Mouse (Mus musculus) ES-E14 (cell line): ENCODE measurements at regions not wholly inside any gene's neighbourhood (a gene's known extent, or its start where the extent isn't known, plus 50 kb on each side); places are given as distances from the start of the nearest gene placed in this dataset.

ENCODE experiments used
- DNase-seq: peaks from one replicate; pipeline ENCODE4 v3.0.0-alpha.2; 2013; ENCODE audit warnings: low read depth, low spot score
- H3K27ac ChIP-seq: 2 replicates; pipeline ENCODE4 v1.5.1; 2012; ENCODE audit warnings: low read depth, mild to moderate bottlenecking, low read length, moderate library complexity, mixed read lengths; ENCODE audit not compliant: poor library complexity, insufficient read depth, severe bottlenecking
- H3K36me3 ChIP-seq: 2 replicates; pipeline ENCODE4 v1.6.1; 2012; ENCODE audit warnings: mild to moderate bottlenecking, low read length, moderate library complexity, mixed read lengths; ENCODE audit not compliant: control insufficient read depth, poor library complexity, insufficient read depth, severe bottlenecking
- H3K4me1 ChIP-seq, 2 experiments: fragments of 150-350 bp in 1 of 2; sonication (generic) in 1 of 2; 2 replicates each; pipeline ENCODE4 v1.6.1; 2012; ENCODE audit warnings: low read length in 2 of 2, mild to moderate bottlenecking in 1 of 2, mixed read lengths in 1 of 2; ENCODE audit not compliant: control insufficient read depth in 2 of 2, insufficient read depth in 2 of 2, poor library complexity in 1 of 2
- H3K4me3 ChIP-seq, 2 experiments: fragments of 150-350 bp in 1 of 2; sonication (generic) in 1 of 2; 2 replicates each; pipeline ENCODE4 v1.5.1; 2012; ENCODE audit warnings: low read length in 2 of 2, low read depth in 1 of 2, mild to moderate bottlenecking in 1 of 2, mixed read lengths in 1 of 2; ENCODE audit not compliant: insufficient read depth in 1 of 2, poor library complexity in 1 of 2, severe bottlenecking in 1 of 2
- H3K9ac ChIP-seq: 2 replicates; pipeline ENCODE4 v1.6.1; 2012; ENCODE audit warnings: low read depth, mild to moderate bottlenecking, low read length, mixed read lengths; ENCODE audit not compliant: poor library complexity, insufficient read depth, severe bottlenecking
- H3K9me3 ChIP-seq: fragments of 150-350 bp; sonication (generic); 2 replicates; pipeline ENCODE4 v1.6.1; 2012; ENCODE audit warnings: low read depth, mild to moderate bottlenecking, low read length; ENCODE audit not compliant: control insufficient read depth, insufficient read depth
- CHD2 ChIP-seq: IDR thresholded peaks from 2 replicates; pipeline ENCODE4 v1.6.1; 2014; ENCODE audit warnings: mild to moderate bottlenecking, low read depth, low read length, inconsistent platforms
- HCFC1 ChIP-seq: IDR thresholded peaks from 2 replicates; pipeline ENCODE4 v1.6.1; 2012; ENCODE audit warnings: low read length, inconsistent platforms, borderline replicate concordance; ENCODE audit not compliant: insufficient read depth
- MAFK ChIP-seq: IDR thresholded peaks from 2 replicates; pipeline ENCODE4 v1.6.1; 2014; ENCODE audit warnings: mild to moderate bottlenecking, low read depth, low read length, inconsistent platforms; ENCODE audit not compliant: insufficient read depth
- ZC3H11A ChIP-seq: IDR thresholded peaks from 2 replicates; pipeline ENCODE4 v1.6.1; 2012; ENCODE audit warnings: low read depth, mild to moderate bottlenecking, inconsistent platforms, low read length, borderline replicate concordance
- ZNF384 ChIP-seq: IDR thresholded peaks from 2 replicates; pipeline ENCODE4 v1.6.1; 2012; ENCODE audit warnings: low read depth, low read length, inconsistent platforms
- in situ Hi-C, 2 experiments: fragments of 600-800 bp; cut with MboI; formaldehyde crosslinking; loops; one replicate each; pipeline ENCODE4 v1.15.1; 2025; ENCODE audit warnings: low sequenced_read_pairs in 2 of 2, inconsistent platforms in 1 of 2; ENCODE audit not compliant: unreplicated experiment in 2 of 2

DNA sequence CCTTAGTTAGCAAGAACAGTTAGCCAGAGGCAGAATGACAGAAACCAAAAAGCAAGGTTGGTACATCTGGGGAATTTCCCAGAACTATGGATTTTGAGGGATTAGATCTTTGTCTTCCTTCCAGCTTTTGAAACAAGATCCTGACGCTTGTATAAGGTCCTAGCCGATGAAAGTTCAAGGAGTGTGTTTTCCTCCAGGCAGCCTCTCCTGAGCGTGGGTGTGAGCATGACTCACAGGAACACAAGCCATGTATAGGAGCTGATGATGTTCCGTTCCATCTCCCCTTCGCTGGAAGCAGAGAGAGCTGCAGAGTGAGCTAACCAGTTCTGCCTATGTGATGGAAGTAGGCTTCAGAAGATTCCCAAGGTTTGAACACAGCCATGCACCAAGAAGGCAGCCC, 105.6 kb upstream of the Dhrs4 start:
- Histone ChIP-seq H3K9ac (no peak overlapping the region), H3K36me3 (no peaks in the 10 kb centered on the region), H3K9me3 (no peaks in the 10 kb centered on the region), H3K27ac (no peak overlapping the region), H3K4me3 (no peak overlapping the region), H3K4me1 (no peaks in the 10 kb centered on the region)
- DNase-seq, result no peak
- no peak for TF ChIP-seq CHD2
- TF ChIP-seq MAFK, result no peak
- no peak for TF ChIP-seq ZNF384
- in situ Hi-C loops, result no loop called here

DNA sequence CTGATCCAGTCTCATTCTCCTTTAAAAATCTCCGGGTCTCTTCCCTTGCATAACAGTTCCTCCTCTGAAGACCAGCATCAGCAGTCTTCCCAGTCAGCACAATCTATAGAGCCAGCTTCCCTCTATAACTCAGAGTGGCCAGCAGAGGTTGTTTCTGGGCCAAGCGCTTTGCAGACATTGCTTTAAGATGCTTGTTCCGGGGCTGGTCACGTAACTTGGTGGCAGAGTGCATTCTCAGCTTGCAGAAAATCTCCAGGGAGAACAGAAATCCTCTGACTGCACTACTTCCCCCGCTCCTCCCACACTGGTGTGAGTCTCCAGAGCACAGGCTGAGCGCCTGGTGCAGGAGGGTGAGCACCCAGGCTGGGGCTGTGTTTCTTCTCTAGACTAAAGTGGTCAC, 91.8 kb upstream of the Dhrs4 start:
- H3K36me3 ChIP-seq, result no peaks in the 10 kb centered on the region
- no peak overlapping the region for H3K9ac ChIP-seq
- H3K4me3 ChIP-seq, result no peak overlapping the region
- H3K4me1 ChIP-seq, result no peaks in the 10 kb centered on the region
- TF ChIP-seq HCFC1 (no peak), ZNF384 (no peak), CHD2 (no peak), ZC3H11A (no peak), MAFK (no peak)
- no peaks in the 10 kb centered on the region for H3K9me3 ChIP-seq
- DNase-seq, result no peak
- H3K27ac ChIP-seq, result no peak overlapping the region
- in situ Hi-C loops, result no loop called here

DNA sequence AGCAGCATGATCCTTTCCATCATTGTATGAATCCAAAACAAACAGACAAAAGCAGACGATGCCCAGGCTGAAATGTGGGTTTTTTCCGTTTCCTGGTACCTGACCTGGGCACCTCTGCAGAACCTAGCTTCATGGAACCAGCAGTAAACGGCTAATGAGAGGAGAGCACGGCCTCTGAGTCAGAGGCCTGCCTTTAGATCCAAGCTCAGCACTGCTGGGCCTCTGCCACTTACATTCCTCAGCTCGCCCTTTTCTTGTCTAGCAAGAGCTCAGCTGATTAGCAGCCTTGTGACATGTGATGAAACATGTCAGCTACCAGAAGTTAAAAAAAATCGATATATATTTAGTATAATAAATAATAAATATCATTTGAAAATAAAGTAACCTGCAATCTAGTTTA, 91.2 kb upstream of the Dhrs4 start:
- Histone ChIP-seq H3K4me1 (no peaks in the 10 kb centered on the region), H3K4me3 (no peak overlapping the region), H3K36me3 (no peaks in the 10 kb centered on the region), H3K9me3 (no peaks in the 10 kb centered on the region), H3K9ac (no peak overlapping the region), H3K27ac (no peak overlapping the region)
- DNase-seq, result no peak
- TF ChIP-seq MAFK (no peak), ZC3H11A (no peak), ZNF384 (no peak), CHD2 (no peak), HCFC1 (no peak)
- in situ Hi-C loops, result no loop called here

DNA sequence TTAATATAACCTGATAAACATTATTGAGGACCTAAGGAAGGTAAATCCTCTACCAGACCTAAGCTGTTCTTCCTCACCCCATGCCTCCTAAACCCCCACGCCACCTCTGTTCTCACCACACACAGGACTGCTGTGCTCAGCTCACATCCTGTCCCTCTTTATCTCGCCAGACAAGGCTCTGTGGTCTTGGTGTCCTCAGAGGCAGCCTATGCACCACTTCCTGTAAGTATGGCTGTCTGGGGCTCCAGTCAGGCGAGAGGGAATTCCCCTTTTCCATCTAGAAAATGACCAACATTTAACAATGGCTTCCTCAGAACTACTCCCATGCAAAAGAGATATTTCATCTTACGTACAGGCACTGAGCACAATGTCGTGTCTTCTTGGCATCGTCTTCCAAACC, 86.2 kb upstream of the Dhrs4 start:
- no peak overlapping the region for H3K27ac ChIP-seq
- H3K9me3 ChIP-seq, result no peaks in the 10 kb centered on the region
- TF ChIP-seq HCFC1 (no peak), ZC3H11A (no peak), MAFK (no peak), ZNF384 (no peak), CHD2 (no peak)
- H3K4me3 ChIP-seq, result no peak overlapping the region
- DNase-seq, result no peak
- in situ Hi-C loops, result no loop called here
- H3K36me3 ChIP-seq, result no peaks in the 10 kb centered on the region
- no peaks in the 10 kb centered on the region for H3K4me1 ChIP-seq
- H3K9ac ChIP-seq, result no peak overlapping the region

DNA sequence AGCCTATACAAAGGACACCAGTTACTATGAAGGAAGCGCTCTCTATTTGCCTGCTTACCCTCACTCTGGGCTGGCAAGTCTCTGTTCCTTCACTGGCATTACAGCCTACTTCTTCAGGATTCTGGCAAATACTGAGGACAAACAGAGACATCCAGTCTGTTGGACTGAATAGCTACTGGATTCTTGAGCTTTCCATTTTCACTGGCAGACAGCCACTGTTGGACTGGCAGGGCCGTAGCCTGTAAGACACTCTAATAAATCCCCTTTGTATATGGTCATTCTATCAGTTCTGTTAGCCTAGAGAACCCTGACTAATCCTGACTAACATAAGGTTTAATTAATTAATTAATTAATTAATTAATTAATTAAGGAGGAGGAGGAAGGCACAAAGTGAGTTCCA, 72.4 kb upstream of the Dhrs4 start:
- no peak for DNase-seq
- Histone ChIP-seq H3K27ac (no peak overlapping the region), H3K4me3 (no peak overlapping the region), H3K36me3 (no peaks in the 10 kb centered on the region), H3K9me3 (no peaks in the 10 kb centered on the region), H3K9ac (no peak overlapping the region), H3K4me1 (no peaks in the 10 kb centered on the region)
- no peak for TF ChIP-seq MAFK
- no peak for TF ChIP-seq CHD2
- no peak for TF ChIP-seq ZNF384
- no peak for TF ChIP-seq ZC3H11A
- no peak for TF ChIP-seq HCFC1
- in situ Hi-C loops, result no loop called here
